8 mouse cellular contexts compared by ENCODE assay signal in genomic region chr19:57411375-57412196, GRCm38 (mm10). TPM values are rescaled to one million over a fixed set of nuclear protein-coding genes. Genes with fewer than 3 reads are reported as not detected.
DNase-seq lines count a peak whose midpoint lies in the region; ATAC-seq lines count a peak whose summit lies in the region.

No protein-coding gene starts in this region.

- ATAC-seq in common myeloid progenitor, adult 5-6 weeks (replicated peaks; ENCODE audit: low read depth, poor library complexity, severe bottlenecking), result peak; percentile 78
- peak; percentile 65 for ATAC-seq in inflammation-experienced regulatory T-cells, adult 6 months
- ATAC-seq in megakaryocyte, adult 5-6 weeks (ENCODE audit: poor library complexity, severe bottlenecking), result peak; percentile 52

- intact Hi-C loops in left cerebral cortex, postnatal 10 days (cut with DNase I), result no loop called here

- DNase-seq in ZHBTc4 (ENCODE audit: low read depth, low spot score), result peak; percentile 49
- peak; percentile 56 to 79 for DNase-seq in gastrocnemius, postnatal 4 days (ENCODE audit: low spot score in 2 of 2)
- DNase-seq in left cerebral cortex, postnatal 10 days (ENCODE audit: extremely low spot score in 1 of 2, low spot score in 2 of 2), result peak; percentile 58 to 92
- peak; percentile 61 for DNase-seq in retina, postnatal 7 days (ENCODE audit: low read depth, low spot score)
- DNase-seq in urinary bladder, postnatal 4 days (ENCODE audit: low spot score in 2 of 2), result peak; percentile 68 to 80

RNA-seq across cellular contexts. Expression of gene Trub1, which starts 41.1 kb away (rescaled TPM):
- total RNA-seq in common myeloid progenitor, adult 5-6 weeks (2017), result 20.1 and 20.6 TPM in 2 replicates
- 10 to 100 TPM; 11.8 to 14.1 TPM for total RNA-seq in gastrocnemius, postnatal 4 days (2021)
- polyA plus RNA-seq in inflammation-experienced regulatory T-cells, adult 6 months (2017; shearing (Covaris generic)), result 10 to 100 TPM in 2 of 3 experiments, 1 to 10 TPM in 1; 5.2 to 13.7 (median 10.6) TPM
- total RNA-seq in left cerebral cortex, postnatal 10 days (2021), result 10 to 100 TPM; 16.6 to 20.0 TPM
- total RNA-seq in megakaryocyte, adult 5-6 weeks (2015), result 2.1 and 3.9 TPM in 2 replicates
- total RNA-seq in megakaryocyte, adult 5-6 weeks (2017), result 3.5 and 3.6 TPM in 2 replicates

RNA-seq across cellular contexts. Expression of gene Fam160b1, which starts 51.1 kb away (rescaled TPM):
- 17.1 and 22.4 TPM in 2 replicates for total RNA-seq in common myeloid progenitor, adult 5-6 weeks (2017)
- 10 to 100 TPM; 15.7 to 17.2 TPM for total RNA-seq in gastrocnemius, postnatal 4 days (2021)
- 10 to 100 TPM in 2 of 3 experiments, 1 to 10 TPM in 1; 9.2 to 10.8 (median 10.6) TPM for polyA plus RNA-seq in inflammation-experienced regulatory T-cells, adult 6 months (2017; shearing (Covaris generic))
- 10 to 100 TPM; 23.2 to 24.6 TPM for total RNA-seq in left cerebral cortex, postnatal 10 days (2021)
- total RNA-seq in megakaryocyte, adult 5-6 weeks (2015), result 28.7 and 29.0 TPM in 2 replicates
- 18.4 and 18.8 TPM in 2 replicates for total RNA-seq in megakaryocyte, adult 5-6 weeks (2017)

Comparison
In these comparisons a context has a peak if more than half of its experiments do, and no peak if none do; other contexts are left out.
1. Peak in every context shown above with its lines: DNase-seq and ATAC-seq.